In the genomic region with DNA sequence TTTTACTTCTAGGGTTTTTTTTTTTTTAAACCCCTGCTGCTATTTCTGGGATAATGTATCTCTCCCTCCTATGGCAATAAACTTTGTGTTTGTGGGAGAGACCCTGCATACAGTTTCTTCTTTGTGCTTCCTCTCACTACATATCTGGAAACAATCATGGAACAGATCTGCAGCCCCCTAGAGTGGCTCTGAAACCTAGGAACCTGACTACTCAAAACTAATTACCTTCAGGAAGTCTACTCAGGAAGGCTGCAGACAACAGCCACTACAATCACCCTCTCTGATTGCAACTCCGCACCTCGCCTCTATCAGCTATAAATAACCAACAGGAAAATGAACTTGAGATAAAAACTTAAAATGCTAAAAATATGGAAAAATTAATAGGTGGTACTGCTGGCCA, we compare ENCODE assay signal across 10 mouse cellular contexts. TPM values are rescaled to one million over a fixed set of nuclear protein-coding genes. Genes with fewer than 3 reads are reported as not detected.
DNase-seq lines count a peak whose midpoint lies in the region; ATAC-seq and TF ChIP-seq lines count a peak whose summit lies in the region.
"Had no signal": no experiment of that assay in that cellular context is flagged by ENCODE, and none has a peak within 500 bp of the region (broad histone marks: within the 10 kb centered on the region; RNA-seq: fewer than 3 reads in every experiment).

No protein-coding gene starts in this region.

- H3K27me3 ChIP-seq in lung, embryonic 15.5 days: no peaks in the 10 kb centered on the region
- H3K27me3 ChIP-seq in limb, embryonic 14.5 days (ENCODE audit: control insufficient read depth, insufficient read depth, low read length): no peaks in the 10 kb centered on the region
- no peaks in the 10 kb centered on the region for H3K27me3 ChIP-seq in stomach, embryonic 16.5 days (ENCODE audit: control insufficient read depth, insufficient read depth, low read length)

- no peak for DNase-seq in lung, postnatal 14 days
- peak; percentile 57 for DNase-seq in forelimb bud, embryonic 11.5 days (ENCODE audit: low read depth, low spot score)
- no peak for DNase-seq in limb, embryonic 14.5 days (ENCODE audit: low spot score)
- no peak for DNase-seq in spleen, adult 12 weeks (ENCODE audit: low spot score)
- DNase-seq in cerebellum, adult 11-12 months: no peak
- DNase-seq: cerebellum, adult 9-11 months had no signal

- no peaks in the 10 kb centered on the region for H3K9me3 ChIP-seq in lung, embryonic 15.5 days
- no peaks in the 10 kb centered on the region for H3K9me3 ChIP-seq in limb, embryonic 14.5 days (ENCODE audit: control insufficient read depth, low read length)
- no peaks in the 10 kb centered on the region for H3K9me3 ChIP-seq in stomach, embryonic 16.5 days (replicated peaks; ENCODE audit: control insufficient read depth, low read length)

- H3K4me3 ChIP-seq in lung, embryonic 15.5 days: peak overlapping the region; percentile 85
- peak overlapping the region; percentile 98 for H3K4me3 ChIP-seq in limb, embryonic 14.5 days (replicated peaks; ENCODE audit: low read length)
- peak overlapping the region; percentile 89 for H3K4me3 ChIP-seq in stomach, embryonic 16.5 days (replicated peaks; ENCODE audit: low read length)

- H3K4me2 ChIP-seq in lung, embryonic 15.5 days: peak overlapping the region; percentile 84
- peak overlapping the region; percentile 88 for H3K4me2 ChIP-seq in limb, embryonic 14.5 days (replicated peaks; ENCODE audit: low read depth, low read length, severe bottlenecking)
- peak overlapping the region; percentile 90 for H3K4me2 ChIP-seq in stomach, embryonic 16.5 days (ENCODE audit: low read depth, low read length)

- no peak for ATAC-seq in lung, embryonic 15.5 days (ENCODE audit: borderline replicate concordance, extremely low read depth, low FRiP score, low TSS enrichment)
- ATAC-seq in limb, embryonic 14.5 days (ENCODE audit: low FRiP score, low read depth): no peak
- no peak for ATAC-seq in stomach, embryonic 16.5 days (ENCODE audit: insufficient read depth, low FRiP score)

- H3K4me1 ChIP-seq in lung, embryonic 15.5 days: peaks cover 57% of the 10 kb centered on the region
- H3K4me1 ChIP-seq in limb, embryonic 14.5 days (ENCODE audit: control insufficient read depth, insufficient read depth, low read length): peaks cover 37% of the 10 kb centered on the region
- H3K4me1 ChIP-seq in stomach, embryonic 16.5 days (ENCODE audit: control insufficient read depth, insufficient read depth, low read length): peaks cover 16% of the 10 kb centered on the region

- H3K27ac ChIP-seq in lung, embryonic 15.5 days: peak overlapping the region; percentile 85; the same call in 1 of the 2 replicates
- H3K27ac ChIP-seq in limb, embryonic 14.5 days (replicated peaks; ENCODE audit: low read depth, low read length): no peak overlapping the region
- peak overlapping the region; percentile 84 for H3K27ac ChIP-seq in stomach, embryonic 16.5 days (ENCODE audit: low read length)

- 21% methylated on average over 2 of the region's 2 CpGs for WGBS in lung, embryonic 15.5 days
- 15% methylated on average over 2 of the region's 2 CpGs for WGBS in limb, embryonic 14.5 days
- 42% methylated on average over 2 of the region's 2 CpGs for WGBS in stomach, embryonic 16.5 days

- TF ChIP-seq POLR2A in limb, embryonic 14.5 days (IDR thresholded peaks at IDR 0.05; ENCODE audit: borderline replicate concordance, extremely low read depth, insufficient read depth, insufficient read length): no peak

- no peak overlapping the region; the same call in 1 of the 2 replicates for H3K9ac ChIP-seq in lung, embryonic 15.5 days
- peak overlapping the region; percentile 78; the same call in 1 of the 2 replicates for H3K9ac ChIP-seq in limb, embryonic 14.5 days (ENCODE audit: low read depth, low read length, severe bottlenecking)
- no peak overlapping the region for H3K9ac ChIP-seq in stomach, embryonic 16.5 days (ENCODE audit: low read length)

- H3K36me3 ChIP-seq in lung, embryonic 15.5 days: no peaks in the 10 kb centered on the region
- H3K36me3 ChIP-seq in limb, embryonic 14.5 days (ENCODE audit: control insufficient read depth, insufficient read depth, low read length): no peaks in the 10 kb centered on the region
- no peaks in the 10 kb centered on the region for H3K36me3 ChIP-seq in stomach, embryonic 16.5 days (ENCODE audit: control insufficient read depth, insufficient read depth, low read length)

RNA-seq across cellular contexts. Expression of gene Cttnbp2nl, which starts 1.8 kb away (rescaled TPM):
- polyA plus RNA-seq in lung, embryonic 15.5 days (2015; fragmentation: Nextera tagmentation; extraction: Ambion mirVana): 32.9 and 34.5 TPM in 2 replicates
- 11.2 and 12.0 TPM in 2 replicates for polyA plus RNA-seq in limb, embryonic 14.5 days (2012; rRNA removed)
- 29.5 and 39.1 TPM in 2 replicates for polyA plus RNA-seq in limb, embryonic 14.5 days (2014; fragmentation: Nextera tagmentation; extraction: Ambion mirVana)
- polyA plus RNA-seq in stomach, embryonic 16.5 days (2015; fragmentation: Nextera tagmentation; extraction: Ambion mirVana): 25.8 and 28.7 TPM in 2 replicates

RNA-seq across cellular contexts. Expression of gene 4930564D02Rik, which starts 15.5 kb away (rescaled TPM):
- not detected in 2 replicates for polyA plus RNA-seq in lung, embryonic 15.5 days (2015; fragmentation: Nextera tagmentation; extraction: Ambion mirVana)
- not detected in 2 replicates for polyA plus RNA-seq in limb, embryonic 14.5 days (2012; rRNA removed)
- polyA plus RNA-seq in limb, embryonic 14.5 days (2014; fragmentation: Nextera tagmentation; extraction: Ambion mirVana): not detected in 2 replicates
- polyA plus RNA-seq in stomach, embryonic 16.5 days (2015; fragmentation: Nextera tagmentation; extraction: Ambion mirVana): not detected in 2 replicates
- polyA plus RNA-seq: large intestine, adult 2 months; urinary bladder, adult 2 months had no signal
